Mouse (Mus musculus) heart, postnatal 0 days (tissue): Measurements from ENCODE around the gene Neb.

Experiments used
- CTCF ChIP-seq: IDR thresholded peaks from 2 replicates; pipeline ENCODE4 v1.5.1; 2016; ENCODE audit warnings: antibody characterized with exemption, control low read depth, low read depth
- EP300 ChIP-seq: IDR thresholded peaks from 2 replicates; pipeline ENCODE4 v1.6.1; 2016; ENCODE audit warnings: antibody characterized with exemption, low read depth

GRCm38 (mm10) chr2:52371066-52371465 is 7.2 kb downstream of the Neb start:
- TF ChIP-seq CTCF (no peak), EP300 (no peak)
